Mouse (Mus musculus): Measurements from ENCODE around the gene Krtap16-1. TPM values are rescaled to one million over a fixed set of nuclear protein-coding genes. Genes with fewer than 3 reads are reported as not detected.
A peak's percentile ranks its signal among the peaks of the same experiment; 100 is the strongest.

Gene Krtap16-1
- polyA plus RNA-seq, 1 experiment from 2014 or later, result 0.15 TPM

- no peaks in the 10 kb centered on the region for H3K36me3 ChIP-seq (ENCODE audit: control insufficient read depth, insufficient read depth, low read length)
- H3K4me3 ChIP-seq (ENCODE audit: low read length), result no peak overlapping the region
- no peaks in the 10 kb centered on the region for H3K27me3 ChIP-seq (replicated peaks; ENCODE audit: control insufficient read depth, insufficient read depth, low read length)
- H3K9ac ChIP-seq (ENCODE audit: low read depth, low read length), result no peak overlapping the region
- H3K4me1 ChIP-seq (ENCODE audit: control insufficient read depth, insufficient read depth, low read depth, low read length), result no peaks in the 10 kb centered on the region
- H3K9me3 ChIP-seq (ENCODE audit: control insufficient read depth, low read length), result 0 out of 2 replicates have a peak, but pooled peaks cover 3% of the 10 kb centered on the region
- no peak for ATAC-seq
- 91% methylated on average over 8 of the region's 8 CpGs for WGBS
- H3K4me2 ChIP-seq (ENCODE audit: low read length), result no peak overlapping the region
- H3K27ac ChIP-seq (ENCODE audit: low read depth, low read length), result no peak overlapping the region
Observed at GRCm38 (mm10) chr11:100005905-100006304, 19.5 kb upstream of the Krtap16-1 start.

- H3K27me3 ChIP-seq (replicated peaks; ENCODE audit: control insufficient read depth, insufficient read depth, low read length), result no peaks in the 10 kb centered on the region
- H3K9ac ChIP-seq (ENCODE audit: low read depth, low read length), result no peak overlapping the region
- H3K4me1 ChIP-seq (ENCODE audit: control insufficient read depth, insufficient read depth, low read depth, low read length), result no peaks in the 10 kb centered on the region
- H3K4me2 ChIP-seq (ENCODE audit: low read length), result no peak overlapping the region
- 25% methylated on average over 6 of the region's 6 CpGs for WGBS
- no peaks in the 10 kb centered on the region for H3K36me3 ChIP-seq (ENCODE audit: control insufficient read depth, insufficient read depth, low read length)
- ATAC-seq, result no peak
- no peak overlapping the region for H3K4me3 ChIP-seq (ENCODE audit: low read length)
- 0 out of 2 replicates have a peak, but pooled peaks cover 3% of the 10 kb centered on the region for H3K9me3 ChIP-seq (ENCODE audit: control insufficient read depth, low read length)
- no peak overlapping the region for H3K27ac ChIP-seq (ENCODE audit: low read depth, low read length)
Observed at GRCm38 (mm10) chr11:100004846-100005245, 18.4 kb upstream of the Krtap16-1 start.

GRCm38 (mm10) chr11:99999091-99999490, 12.7 kb upstream of the Krtap16-1 start:
- no peak overlapping the region for H3K27ac ChIP-seq (ENCODE audit: low read depth, low read length)
- H3K4me3 ChIP-seq (ENCODE audit: low read length), result no peak overlapping the region
- H3K36me3 ChIP-seq (ENCODE audit: control insufficient read depth, insufficient read depth, low read length), result no peaks in the 10 kb centered on the region
- no peaks in the 10 kb centered on the region for H3K27me3 ChIP-seq (replicated peaks; ENCODE audit: control insufficient read depth, insufficient read depth, low read length)
- WGBS, result 95% methylated on average over 7 of the region's 7 CpGs
- H3K9me3 ChIP-seq (ENCODE audit: control insufficient read depth, low read length), result 0 out of 2 replicates have a peak, but pooled peaks cover 3% of the 10 kb centered on the region
- H3K9ac ChIP-seq (ENCODE audit: low read depth, low read length), result no peak overlapping the region
- H3K4me1 ChIP-seq (ENCODE audit: control insufficient read depth, insufficient read depth, low read depth, low read length), result no peaks in the 10 kb centered on the region
- H3K4me2 ChIP-seq (ENCODE audit: low read length), result no peak overlapping the region
- no peak for ATAC-seq

- no peak overlapping the region; the same call in 1 of the 2 replicates for H3K9ac ChIP-seq (ENCODE audit: low read depth, low read length)
- no peaks in the 10 kb centered on the region for H3K36me3 ChIP-seq (ENCODE audit: control insufficient read depth, insufficient read depth, low read length)
- H3K27ac ChIP-seq (ENCODE audit: low read depth, low read length), result no peak overlapping the region
- 66% methylated on average over 4 of the region's 4 CpGs for WGBS
- H3K4me1 ChIP-seq (ENCODE audit: control insufficient read depth, insufficient read depth, low read depth, low read length), result no peaks in the 10 kb centered on the region
- H3K27me3 ChIP-seq (replicated peaks; ENCODE audit: control insufficient read depth, insufficient read depth, low read length), result no peaks in the 10 kb centered on the region
- ATAC-seq, result no peak
- no peak overlapping the region; the same call in 1 of the 2 replicates for H3K4me2 ChIP-seq (ENCODE audit: low read length)
- H3K4me3 ChIP-seq (ENCODE audit: low read length), result no peak overlapping the region
- H3K9me3 ChIP-seq (ENCODE audit: control insufficient read depth, low read length), result no peaks in the 10 kb centered on the region
Observed at GRCm38 (mm10) chr11:99994384-99994661, 7.9 kb upstream of the Krtap16-1 start.

- H3K27ac ChIP-seq (ENCODE audit: low read depth, low read length), result no peak within 1 kb of the TSS
- no peak for ATAC-seq
- H3K4me2 ChIP-seq (ENCODE audit: low read length), result peak within 1 kb of the TSS; percentile 52
- H3K27me3 ChIP-seq (replicated peaks; ENCODE audit: control insufficient read depth, insufficient read depth, low read length), result no peaks in the 10 kb centered on the region
- H3K9me3 ChIP-seq (ENCODE audit: control insufficient read depth, low read length), result no peaks in the 10 kb centered on the region
- H3K36me3 ChIP-seq (ENCODE audit: control insufficient read depth, insufficient read depth, low read length), result no peaks in the 10 kb centered on the region
- H3K4me1 ChIP-seq (ENCODE audit: control insufficient read depth, insufficient read depth, low read depth, low read length), result no peaks in the 10 kb centered on the region
- peak within 1 kb of the TSS; percentile 56 for H3K9ac ChIP-seq (ENCODE audit: low read depth, low read length)
- WGBS, result 28% methylated on average over 24 of the region's 26 CpGs
- H3K4me3 ChIP-seq (ENCODE audit: low read length), result peak within 1 kb of the TSS; percentile 24
Observed at GRCm38 (mm10) chr11:99993620-99994383, 7.4 kb upstream of the Krtap16-1 start, which contains the start of gene Krtap17-1. Gene Krtap17-1, minus strand, starts transcription at chr11:99993994.

DNA sequence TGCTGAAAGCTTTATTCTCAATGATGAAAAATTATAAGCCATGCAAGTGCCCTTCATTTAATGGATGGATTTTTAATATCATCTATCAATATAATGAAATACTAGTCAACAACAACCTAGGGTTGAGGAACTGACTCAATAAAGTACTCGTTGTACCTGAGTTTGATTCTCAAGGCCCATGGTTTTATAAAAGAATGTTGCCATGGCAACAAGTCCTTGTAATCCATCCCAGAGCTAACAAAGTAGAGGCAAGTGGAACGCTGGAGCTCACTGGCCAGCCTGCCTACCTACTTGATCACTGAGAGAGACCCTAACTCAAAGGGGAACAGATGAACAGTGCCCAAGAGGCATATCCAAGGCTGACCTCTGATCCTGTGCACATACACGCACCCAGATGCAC, 4.2 kb upstream of the Krtap16-1 start:
- Histone ChIP-seq H3K36me3 (ENCODE audit: control insufficient read depth, insufficient read depth, low read length) (no peaks in the 10 kb centered on the region), H3K4me1 (ENCODE audit: control insufficient read depth, insufficient read depth, low read depth, low read length) (peaks cover 4% of the 10 kb centered on the region; the same call in 1 of the 2 replicates), H3K9ac (ENCODE audit: low read depth, low read length) (no peak overlapping the region), H3K4me3 (ENCODE audit: low read length) (no peak overlapping the region), H3K27me3 (replicated peaks; ENCODE audit: control insufficient read depth, insufficient read depth, low read length) (no peaks in the 10 kb centered on the region), H3K9me3 (ENCODE audit: control insufficient read depth, low read length) (no peaks in the 10 kb centered on the region), H3K4me2 (ENCODE audit: low read length) (no peak overlapping the region), H3K27ac (ENCODE audit: low read depth, low read length) (no peak overlapping the region)
- WGBS, result 68% methylated on average over 3 of the region's 3 CpGs
- no peak for ATAC-seq

GRCm38 (mm10) chr11:99989881-99990405, 3.5 kb upstream of the Krtap16-1 start:
- ATAC-seq, result no peak
- 85% methylated on average over 6 of the region's 6 CpGs for WGBS
- Histone ChIP-seq H3K9me3 (ENCODE audit: control insufficient read depth, low read length) (no peaks in the 10 kb centered on the region), H3K4me2 (ENCODE audit: low read length) (no peak overlapping the region), H3K4me1 (ENCODE audit: control insufficient read depth, insufficient read depth, low read depth, low read length) (peaks cover 4% of the 10 kb centered on the region; the same call in 1 of the 2 replicates), H3K27ac (ENCODE audit: low read depth, low read length) (no peak overlapping the region), H3K27me3 (replicated peaks; ENCODE audit: control insufficient read depth, insufficient read depth, low read length) (no peaks in the 10 kb centered on the region), H3K4me3 (ENCODE audit: low read length) (no peak overlapping the region), H3K9ac (ENCODE audit: low read depth, low read length) (no peak overlapping the region), H3K36me3 (ENCODE audit: control insufficient read depth, insufficient read depth, low read length) (no peaks in the 10 kb centered on the region)

GRCm38 (mm10) chr11:99988530-99988929, 2.1 kb upstream of the Krtap16-1 start:
- H3K9me3 ChIP-seq (ENCODE audit: control insufficient read depth, low read length), result no peaks in the 10 kb centered on the region
- no peaks in the 10 kb centered on the region for H3K27me3 ChIP-seq (replicated peaks; ENCODE audit: control insufficient read depth, insufficient read depth, low read length)
- no peak overlapping the region for H3K27ac ChIP-seq (ENCODE audit: low read depth, low read length)
- no peak overlapping the region for H3K4me3 ChIP-seq (ENCODE audit: low read length)
- WGBS, result 95% methylated on average over 3 of the region's 3 CpGs
- H3K4me2 ChIP-seq (ENCODE audit: low read length), result no peak overlapping the region
- H3K9ac ChIP-seq (ENCODE audit: low read depth, low read length), result no peak overlapping the region
- ATAC-seq, result no peak
- H3K4me1 ChIP-seq (ENCODE audit: control insufficient read depth, insufficient read depth, low read depth, low read length), result peaks cover 6% of the 10 kb centered on the region; the same call in 1 of the 2 replicates
- H3K36me3 ChIP-seq (ENCODE audit: control insufficient read depth, insufficient read depth, low read length), result no peaks in the 10 kb centered on the region

DNA sequence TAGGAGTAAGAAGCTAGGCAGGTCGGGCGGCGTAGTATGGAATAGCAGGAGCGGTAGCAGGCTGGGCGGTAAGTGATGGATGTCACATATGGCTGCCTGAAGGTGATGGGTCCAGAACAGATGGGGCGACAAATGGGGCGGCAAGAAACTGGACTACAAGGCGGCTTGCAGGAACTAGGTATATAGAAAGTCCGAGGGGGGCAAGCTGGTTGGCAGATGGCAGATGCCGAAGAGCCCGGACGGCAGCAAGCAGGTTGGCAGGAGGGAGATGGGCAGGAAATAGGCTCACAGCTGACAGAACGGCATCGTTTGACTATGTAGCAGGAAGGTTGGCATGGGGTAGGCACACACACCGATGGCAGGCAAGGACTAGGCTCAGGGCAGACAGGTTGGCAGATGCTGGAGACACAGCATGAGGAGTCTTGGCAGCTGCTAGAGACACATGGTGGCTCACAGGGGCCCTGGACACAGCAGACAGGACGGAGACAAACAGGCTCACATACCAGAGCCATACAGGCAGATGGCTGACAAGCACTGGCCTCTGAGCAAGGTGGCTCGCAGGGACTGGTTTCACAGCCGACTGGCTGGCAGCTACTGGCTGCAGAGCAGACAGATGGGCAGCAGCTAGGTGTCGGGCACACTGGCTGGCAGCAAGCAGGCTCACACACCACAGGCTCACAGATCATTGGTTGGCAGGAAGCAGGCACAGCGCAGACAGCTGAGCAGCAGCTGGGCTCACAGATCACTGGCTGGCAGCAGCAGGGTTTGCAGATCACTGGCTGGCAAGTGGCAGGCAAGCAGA, 905 bp downstream of the Krtap16-1 start:
- Histone ChIP-seq H3K4me2 (ENCODE audit: low read length) (no peak overlapping the region), H3K36me3 (ENCODE audit: control insufficient read depth, insufficient read depth, low read length) (no peaks in the 10 kb centered on the region), H3K27ac (ENCODE audit: low read depth, low read length) (peak overlapping the region; percentile 74), H3K9me3 (ENCODE audit: control insufficient read depth, low read length) (no peaks in the 10 kb centered on the region), H3K4me3 (ENCODE audit: low read length) (no peak overlapping the region), H3K4me1 (ENCODE audit: control insufficient read depth, insufficient read depth, low read depth, low read length) (peaks cover 6% of the 10 kb centered on the region; the same call in 1 of the 2 replicates), H3K27me3 (replicated peaks; ENCODE audit: control insufficient read depth, insufficient read depth, low read length) (0 out of 2 replicates have a peak, but pooled peaks cover 2% of the 10 kb centered on the region), H3K9ac (ENCODE audit: low read depth, low read length) (peak overlapping the region; percentile 13; the same call in 1 of the 2 replicates)
- ATAC-seq, result peak; percentile 94
- WGBS, result 66% methylated on average over 20 of the region's 20 CpGs

Measured in hindbrain, embryonic 16.5 days (tissue).